15 mouse cellular contexts compared by ENCODE assay signal in the genomic region with DNA sequence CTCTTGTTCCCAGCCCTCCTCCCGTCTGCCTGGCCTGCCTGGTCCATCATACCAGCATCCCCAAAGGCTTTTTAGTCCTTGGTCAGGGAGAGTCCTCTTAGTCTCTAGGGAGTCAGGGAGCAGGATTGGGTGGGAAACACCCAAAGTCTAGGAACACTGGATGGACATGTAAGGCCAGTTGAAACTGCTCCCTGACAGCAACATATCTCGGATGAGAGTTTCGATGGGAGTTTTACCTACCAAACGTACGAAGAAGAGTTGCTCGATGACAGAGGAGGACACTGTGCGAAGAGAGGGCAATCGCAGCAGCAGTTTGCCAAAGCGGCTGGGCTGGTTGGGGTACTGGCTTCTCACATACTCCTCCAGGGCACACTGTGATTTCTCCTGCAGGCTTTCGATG. TPM values are rescaled to one million over a fixed set of nuclear protein-coding genes. Genes with fewer than 3 reads are reported as not detected.
DNase-seq lines count a peak whose midpoint lies in the region; ATAC-seq lines count a peak whose summit lies in the region.
"Had no signal": no experiment of that assay in that cellular context is flagged by ENCODE, and none has a peak within 500 bp of the region (broad histone marks: within the 10 kb centered on the region; RNA-seq: fewer than 3 reads in every experiment).

No protein-coding gene starts in this region.

- peak overlapping the region; percentile 100 for H3K27ac ChIP-seq in forebrain, embryonic 10.5 days
- H3K27ac ChIP-seq in hindbrain, embryonic 14.5 days: peak overlapping the region; percentile 100
- H3K27ac ChIP-seq in midbrain, embryonic 16.5 days (ENCODE audit: low read length): peak overlapping the region; percentile 71

- peaks cover 99% of the 10 kb centered on the region for H3K27me3 ChIP-seq in forebrain, embryonic 10.5 days (ENCODE audit: poor library complexity, severe bottlenecking)
- peaks cover 5% of the 10 kb centered on the region; the same call in 1 of the 2 replicates for H3K27me3 ChIP-seq in hindbrain, embryonic 14.5 days (ENCODE audit: control insufficient read depth, insufficient read depth, low read length)
- H3K27me3 ChIP-seq in midbrain, embryonic 16.5 days (ENCODE audit: control insufficient read depth, insufficient read depth, low read depth, low read length): peaks cover 14% of the 10 kb centered on the region

- peak overlapping the region; percentile 90 for H3K4me2 ChIP-seq in hindbrain, embryonic 14.5 days (replicated peaks)
- H3K4me2 ChIP-seq in midbrain, embryonic 16.5 days (ENCODE audit: low read length): peak overlapping the region; percentile 58
- H3K4me2 ChIP-seq: liver, embryonic 11.5 days had no signal

- peak; percentile 36 to 41 for DNase-seq in cerebellum, postnatal 14 days
- DNase-seq in cerebellum, postnatal 36 days: no peak
- DNase-seq in forebrain, embryonic 10.5 days (ENCODE audit: extremely low spot score, low spot score): peak; percentile 23
- DNase-seq in hindbrain, embryonic 14.5 days (ENCODE audit: low spot score): no peak
- no peak for DNase-seq in heart, postnatal 10 days
- no peak for DNase-seq in kidney, postnatal 4 days
- no peak for DNase-seq in spleen, adult 18-20 months
- DNase-seq: adrenal gland, postnatal 36 days; cerebellum, adult 11-12 months; gastrocnemius, postnatal 25 days; kidney, adult 18-20 months; thymus, adult 2 months had no signal

- peak overlapping the region; percentile 100 for H3K9ac ChIP-seq in hindbrain, embryonic 14.5 days
- H3K9ac ChIP-seq in midbrain, embryonic 16.5 days (ENCODE audit: low read depth, low read length): peak overlapping the region; percentile 62

- ATAC-seq in hindbrain, embryonic 14.5 days (ENCODE audit: low FRiP score): no peak
- no peak for ATAC-seq in midbrain, embryonic 16.5 days
- ATAC-seq: lung, postnatal 0 days had no signal

- peaks cover 85% of the 10 kb centered on the region for H3K4me1 ChIP-seq in forebrain, embryonic 10.5 days
- H3K4me1 ChIP-seq in hindbrain, embryonic 14.5 days (replicated peaks; ENCODE audit: control insufficient read depth, insufficient read depth, low read length): peaks cover 42% of the 10 kb centered on the region
- peaks cover 26% of the 10 kb centered on the region for H3K4me1 ChIP-seq in midbrain, embryonic 16.5 days (ENCODE audit: control insufficient read depth, insufficient read depth, low read length)

- peak overlapping the region; percentile 96 for H3K4me3 ChIP-seq in forebrain, embryonic 10.5 days
- peak overlapping the region; percentile 99 for H3K4me3 ChIP-seq in hindbrain, embryonic 14.5 days (replicated peaks; ENCODE audit: low read length)
- peak overlapping the region; percentile 18 for H3K4me3 ChIP-seq in midbrain, embryonic 16.5 days (ENCODE audit: low read depth, low read length)

- H3K36me3 ChIP-seq in forebrain, embryonic 10.5 days (replicated peaks): peaks cover 78% of the 10 kb centered on the region
- peaks cover 52% of the 10 kb centered on the region for H3K36me3 ChIP-seq in hindbrain, embryonic 14.5 days (replicated peaks; ENCODE audit: control insufficient read depth, insufficient read depth)
- peaks cover 5% of the 10 kb centered on the region; the same call in 1 of the 2 replicates for H3K36me3 ChIP-seq in midbrain, embryonic 16.5 days (ENCODE audit: control insufficient read depth, insufficient read depth, low read length)

- no peaks in the 10 kb centered on the region for H3K9me3 ChIP-seq in forebrain, embryonic 10.5 days
- H3K9me3 ChIP-seq in hindbrain, embryonic 14.5 days (ENCODE audit: control insufficient read depth, low read length): no peaks in the 10 kb centered on the region
- H3K9me3 ChIP-seq in midbrain, embryonic 16.5 days (replicated peaks; ENCODE audit: control insufficient read depth, low read length, poor library complexity, severe bottlenecking): no peaks in the 10 kb centered on the region

- intact Hi-C loops in heart, postnatal 10 days (cut with DNase I): loop anchor here (5.0 to 10.0 kb wide), 3 partner anchors 322 to 1345 kb away; no protein-coding TSS in a partner anchor

- 28% methylated on average over 10 of the region's 10 CpGs for WGBS in forebrain, embryonic 10.5 days
- 31% methylated on average over 10 of the region's 10 CpGs for WGBS in hindbrain, embryonic 14.5 days
- WGBS in midbrain, embryonic 16.5 days: 40% methylated on average over 10 of the region's 10 CpGs

RNA-seq across cellular contexts. Expression of gene Nr2f1, which starts 10.0 kb away (rescaled TPM):
- polyA plus RNA-seq in forebrain, embryonic 10.5 days (2016; fragmentation: Nextera tagmentation; extraction: Ambion mirVana): 64.9 and 66.1 TPM in 2 replicates
- 64.3 and 70.7 TPM in 2 replicates for polyA plus RNA-seq in hindbrain, embryonic 14.5 days (2014; fragmentation: Nextera tagmentation; extraction: Ambion mirVana)
- polyA plus RNA-seq in midbrain, embryonic 16.5 days (2015; fragmentation: Nextera tagmentation; extraction: Ambion mirVana): 46.0 and 64.0 TPM in 2 replicates
- 1 to 10 TPM; 6.2 to 6.7 TPM for total RNA-seq in heart, postnatal 10 days (2021)

Comparison
In these comparisons a context has a peak if more than half of its experiments do, and no peak if none do; other contexts are left out.
1. DNase-seq: peak in cerebellum, postnatal 14 days (2 of 2) and forebrain, embryonic 10.5 days (single experiment); none in cerebellum, postnatal 36 days (0 of 2), hindbrain, embryonic 14.5 days (single experiment), heart, postnatal 10 days (0 of 2), kidney, postnatal 4 days (0 of 2) and spleen, adult 18-20 months (0 of 2).
2. H3K4me3 ChIP-seq: peak in every context shown above with its lines; median percentile 99 in hindbrain, embryonic 14.5 days; 96 in forebrain, embryonic 10.5 days; 18 in midbrain, embryonic 16.5 days.
3. Peak in every context shown above with its lines, with median percentiles within 50 percentile points of each other: H3K27ac ChIP-seq.